Mouse (Mus musculus) left cerebral cortex, postnatal 36 days (tissue): ENCODE measurements at regions not wholly inside any gene's neighbourhood (a gene's known extent, or its start where the extent isn't known, plus 50 kb on each side); places are given as distances from the start of the nearest gene placed in this dataset.
"Not testable (repeated sequence)": the region's sequence is repeated elsewhere in the genome, so short reads cannot be mapped to it uniquely, and the experiment has no call there.

ENCODE experiments used
- DNase-seq, 2 experiments: peaks; one replicate each; pipeline ENCODE4 v3.0.0; 2021 to 2022; ENCODE audit warnings: low spot score in 2 of 2, mixed read lengths in 1 of 2
- intact Hi-C: fragments of 180-260 bp; cut with DNase I; formaldehyde crosslinking; loops from one replicate; pipeline ENCODE4 v1.15.1; 2025

- DNase-seq: not testable (repeated sequence)
These were observed 539.4 kb upstream of the Olfr1507 start for GRCm38 (mm10) chr14:53034940-53035339.

GRCm38 (mm10) chr14:53033221-53033620 lies 537.7 kb upstream of the Olfr1507 start:
- DNase-seq, intact Hi-C loops: not testable (repeated sequence)

More at GRCm38 (mm10) chr14:53034940-53035339, 539.4 kb upstream of the Olfr1507 start:
- intact Hi-C loops: not testable (repeated sequence)

GRCm38 (mm10) chr14:53032498-53032897 lies 536.9 kb upstream of the Olfr1507 start:
- intact Hi-C loops, DNase-seq: not testable (repeated sequence)

- DNase-seq, intact Hi-C loops: not testable (repeated sequence)
These were observed 534.7 kb upstream of the Olfr1507 start for GRCm38 (mm10) chr14:53030227-53030626.

GRCm38 (mm10) chr14:53026958-53027357 lies 531.4 kb upstream of the Olfr1507 start:
- DNase-seq, intact Hi-C loops: not testable (repeated sequence)

- DNase-seq, intact Hi-C loops: not testable (repeated sequence)
These were observed 524.6 kb upstream of the Olfr1507 start for GRCm38 (mm10) chr14:53020152-53020551.

GRCm38 (mm10) chr14:53007741-53008140 lies 512.2 kb upstream of the Olfr1507 start:
- DNase-seq, intact Hi-C loops: not testable (repeated sequence)

GRCm38 (mm10) chr14:53007323-53007722 lies 511.8 kb upstream of the Olfr1507 start:
- intact Hi-C loops, DNase-seq: not testable (repeated sequence)

GRCm38 (mm10) chr14:53001289-53001688 lies 505.7 kb upstream of the Olfr1507 start:
- DNase-seq, intact Hi-C loops: not testable (repeated sequence)

GRCm38 (mm10) chr14:52992106-52992760 lies 496.7 kb upstream of the Olfr1507 start:
- DNase-seq, intact Hi-C loops: not testable (repeated sequence)

GRCm38 (mm10) chr14:52991328-52991665 lies 495.7 kb upstream of the Olfr1507 start:
- intact Hi-C loops, DNase-seq: not testable (repeated sequence)

GRCm38 (mm10) chr14:52990569-52991327 lies 495.2 kb upstream of the Olfr1507 start:
- DNase-seq, intact Hi-C loops: not testable (repeated sequence)

GRCm38 (mm10) chr14:52989940-52990339 lies 494.4 kb upstream of the Olfr1507 start:
- intact Hi-C loops, DNase-seq: not testable (repeated sequence)

GRCm38 (mm10) chr14:52988563-52988962 lies 493.0 kb upstream of the Olfr1507 start:
- intact Hi-C loops, DNase-seq: not testable (repeated sequence)

GRCm38 (mm10) chr14:52972207-52973003 lies 476.9 kb upstream of the Olfr1507 start:
- DNase-seq, intact Hi-C loops: not testable (repeated sequence)

- intact Hi-C loops, DNase-seq: not testable (repeated sequence)
These were observed 466.6 kb upstream of the Olfr1507 start for GRCm38 (mm10) chr14:52962110-52962509.

- intact Hi-C loops: not testable (repeated sequence)
These were observed 461.0 kb upstream of the Olfr1507 start for GRCm38 (mm10) chr14:52956515-52956914.

GRCm38 (mm10) chr14:52944925-52945324 lies 449.4 kb upstream of the Olfr1507 start:
- DNase-seq, intact Hi-C loops: not testable (repeated sequence)

More at GRCm38 (mm10) chr14:52956515-52956914, 461.0 kb upstream of the Olfr1507 start:
- not testable (repeated sequence) for DNase-seq

- intact Hi-C loops, DNase-seq: not testable (repeated sequence)
These were observed 446.9 kb upstream of the Olfr1507 start for GRCm38 (mm10) chr14:52942438-52942837.

GRCm38 (mm10) chr14:52941747-52942146 lies 446.2 kb upstream of the Olfr1507 start:
- DNase-seq, intact Hi-C loops: not testable (repeated sequence)
